Mouse (Mus musculus) adrenal gland (tissue): ENCODE data around the gene Prss32.

Experiments
- microRNA-seq, 2 experiments: library from miRNA; unstranded; fragments of <30 nt; microRNA quantifications; one replicate each; pipeline ENCODE4; 2019

Gene Prss32

Small RNAs within 50 kb of the gene (microRNA-seq; reads per million reads assigned to microRNA genes)
- gene Mir5125, result 0.34 to 1.7 reads per million in 2 experiments
